Mouse (Mus musculus) neural tube, embryonic 13.5 days (tissue): ENCODE results near the gene Gm9507. TPM values are rescaled to one million over a fixed set of nuclear protein-coding genes. Genes with fewer than 3 reads are reported as not detected.
A peak's percentile ranks its signal among the peaks of the same experiment; 100 is the strongest.
"Not testable (repeated sequence)": the region's sequence is repeated elsewhere in the genome, so short reads cannot be mapped to it uniquely, and the experiment has no call there.

Experiments
- ATAC-seq: fragments of 200-750 bp; cut with Nextera tagmentation; 2 replicates; pipeline ENCODE4 v1.8.0; 2017; ENCODE audit warnings: low read depth, mild to moderate bottlenecking, moderate TSS enrichment, moderate library complexity
- H3K27ac ChIP-seq: fragments of 300-500 bp; sonication (generic); replicated peaks from 2 replicates; pipeline ENCODE4 v1.5.1; 2015; ENCODE audit warnings: moderate library complexity, mild to moderate bottlenecking, inconsistent platforms
- H3K27me3 ChIP-seq: fragments of 300-500 bp; sonication (generic); 2 replicates; pipeline ENCODE4 v1.6.1; 2015; ENCODE audit warnings: mild to moderate bottlenecking, inconsistent platforms
- H3K36me3 ChIP-seq: fragments of 300-500 bp; sonication (generic); 2 replicates; pipeline ENCODE4 v1.6.1; 2015; ENCODE audit warnings: mild to moderate bottlenecking, inconsistent platforms
- H3K4me1 ChIP-seq: fragments of 300-500 bp; sonication (generic); replicated peaks from 2 replicates; pipeline ENCODE4 v1.6.1; 2015; ENCODE audit warnings: inconsistent platforms
- H3K4me2 ChIP-seq: fragments of 300-500 bp; sonication (generic); 2 replicates; pipeline ENCODE4 v1.6.1; 2015; ENCODE audit warnings: inconsistent platforms, mild to moderate bottlenecking, moderate library complexity
- H3K4me3 ChIP-seq: fragments of 300-500 bp; sonication (generic); 2 replicates; pipeline ENCODE4 v1.5.1; 2015; ENCODE audit warnings: mild to moderate bottlenecking, inconsistent platforms
- H3K9ac ChIP-seq: fragments of 300-500 bp; sonication (generic); 2 replicates; pipeline ENCODE4 v1.6.1; 2015; ENCODE audit warnings: moderate library complexity, mild to moderate bottlenecking, inconsistent platforms
- H3K9me3 ChIP-seq: fragments of 300-500 bp; sonication (generic); 2 replicates; pipeline ENCODE4 v1.6.1; 2016; ENCODE audit warnings: inconsistent platforms
- WGBS: fragments of 180-500 bp; shearing (Covaris S2); methylation state at CpG from one replicate; pipeline ENCODE4 v1.1.7; 2015; 5-methylcytosine and 5-hydroxymethylcytosine counted together
- polyA plus RNA-seq: library from polyadenylated mRNA; unstranded; fragments of >200 nt; fragmentation: Nextera tagmentation; extraction: Ambion mirVana; gene quantifications from 2 replicates; pipeline ENCODE4 v1.2.1, GENCODE M21; 2015

Gene Gm9507
- polyA plus RNA-seq, 1 experiment from 2014 or later, result not detected

GRCm38 (mm10) chr10:77798921-77799508 lies 12.6 kb downstream of the Gm9507 start, which contains the start of gene Gm19668:
Gene Gm19668, minus strand, starts transcription at chr10:77799133.
- H3K9ac ChIP-seq, result no peak within 1 kb of the TSS
- peak within 1 kb of the TSS; percentile 49; the same call in 1 of the 2 replicates for H3K27ac ChIP-seq
- H3K4me1 ChIP-seq, result peaks cover 8% of the 10 kb centered on the region; the same call in 1 of the 2 replicates
- 28% methylated on average over 8 of the region's 8 CpGs for WGBS
- no peaks in the 10 kb centered on the region for H3K27me3 ChIP-seq
- no peaks in the 10 kb centered on the region for H3K9me3 ChIP-seq
- no peaks in the 10 kb centered on the region for H3K36me3 ChIP-seq
- no peak within 1 kb of the TSS for H3K4me2 ChIP-seq
- no peak within 1 kb of the TSS for H3K4me3 ChIP-seq
- no peak for ATAC-seq

- H3K27me3 ChIP-seq, H3K9me3 ChIP-seq, H3K9ac ChIP-seq, H3K4me3 ChIP-seq, H3K4me1 ChIP-seq, H3K36me3 ChIP-seq, H3K4me2 ChIP-seq: not testable (repeated sequence)
- 35% methylated on average over 3 of the region's 3 CpGs for WGBS
- 0 out of 2 replicates have a peak, but pooled peaks have one; percentile 27 for ATAC-seq
- H3K27ac ChIP-seq, result peak overlapping the region; percentile 49; the same call in 1 of the 2 replicates
Measured at GRCm38 (mm10) chr10:77798164-77798920, 13.3 kb downstream of the Gm9507 start.

- Histone ChIP-seq H3K9me3 (no peaks in the 10 kb centered on the region), H3K4me1 (peaks cover 8% of the 10 kb centered on the region; the same call in 1 of the 2 replicates), H3K4me3 (no peak overlapping the region), H3K9ac (no peak overlapping the region; the same call in 1 of the 2 replicates), H3K36me3 (no peaks in the 10 kb centered on the region), H3K27me3 (no peaks in the 10 kb centered on the region), H3K4me2 (no peak overlapping the region), H3K27ac (peak overlapping the region; percentile 49; the same call in 1 of the 2 replicates)
- WGBS, result 16% methylated on average over 3 of the region's 3 CpGs
- ATAC-seq, result no peak
Measured at GRCm38 (mm10) chr10:77797677-77798076, 14.0 kb downstream of the Gm9507 start.

DNA sequence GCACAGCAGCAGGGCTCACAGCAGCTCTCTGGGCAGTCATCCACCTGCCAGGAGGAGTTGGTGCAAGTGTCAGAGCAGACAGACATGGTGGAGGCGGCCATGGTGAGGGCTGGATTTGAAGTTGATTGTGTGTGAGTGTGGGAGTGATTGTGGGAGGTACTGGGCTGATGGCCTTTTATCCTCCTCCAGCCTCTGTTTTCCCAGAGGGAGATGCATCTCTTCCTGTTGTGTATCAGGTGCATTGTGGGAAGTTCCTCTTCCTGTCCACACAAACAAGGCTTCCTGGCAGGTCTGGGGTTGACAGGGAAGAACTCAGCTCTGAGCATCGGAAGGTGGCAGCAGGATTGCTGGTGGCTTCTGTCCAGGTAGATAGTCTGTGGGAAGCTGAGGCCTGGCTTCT lies 16.7 kb downstream of the Gm9507 start, which contains the start of gene Gm9639:
TSS of gene Gm9639 (minus strand) at position 101 of the 400 bp plus-strand sequence.
- Histone ChIP-seq H3K27ac (no peak within 1 kb of the TSS), H3K9ac (no peak within 1 kb of the TSS), H3K9me3 (no peaks in the 10 kb centered on the region), H3K36me3 (no peaks in the 10 kb centered on the region), H3K4me1 (peaks cover 8% of the 10 kb centered on the region; the same call in 1 of the 2 replicates), H3K4me3 (no peak within 1 kb of the TSS), H3K27me3 (no peaks in the 10 kb centered on the region), H3K4me2 (no peak within 1 kb of the TSS)
- WGBS, result 60% methylated on average over 2 of the region's 2 CpGs
- ATAC-seq, result no peak

DNA sequence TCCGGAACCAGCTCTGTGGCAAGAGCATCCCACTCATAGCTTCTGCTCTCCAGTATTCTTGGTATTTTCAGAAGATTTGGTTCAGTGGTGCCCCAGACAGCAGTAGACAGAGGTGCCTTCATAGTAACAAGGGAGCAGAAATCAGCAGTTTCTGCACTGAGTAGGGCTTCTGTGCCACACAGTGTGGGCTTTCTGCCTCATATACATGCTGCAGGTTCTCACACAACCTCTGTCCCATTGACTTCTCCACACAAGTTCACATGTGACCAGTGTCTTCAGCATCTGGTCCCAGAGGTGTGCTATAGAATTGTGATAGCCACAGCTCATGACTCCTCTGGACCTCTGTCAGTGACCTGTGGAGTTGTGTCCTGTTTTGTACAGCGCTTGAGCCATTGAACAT lies 23.0 kb downstream of the Gm9507 start:
- Histone ChIP-seq H3K9ac (no peak overlapping the region), H3K36me3 (no peaks in the 10 kb centered on the region), H3K9me3 (no peaks in the 10 kb centered on the region), H3K27me3 (no peaks in the 10 kb centered on the region), H3K4me1 (no peaks in the 10 kb centered on the region), H3K4me3 (no peak overlapping the region), H3K4me2 (no peak overlapping the region), H3K27ac (no peak overlapping the region)
- 84% methylated on average over 2 of the region's 2 CpGs for WGBS
- no peak for ATAC-seq

DNA sequence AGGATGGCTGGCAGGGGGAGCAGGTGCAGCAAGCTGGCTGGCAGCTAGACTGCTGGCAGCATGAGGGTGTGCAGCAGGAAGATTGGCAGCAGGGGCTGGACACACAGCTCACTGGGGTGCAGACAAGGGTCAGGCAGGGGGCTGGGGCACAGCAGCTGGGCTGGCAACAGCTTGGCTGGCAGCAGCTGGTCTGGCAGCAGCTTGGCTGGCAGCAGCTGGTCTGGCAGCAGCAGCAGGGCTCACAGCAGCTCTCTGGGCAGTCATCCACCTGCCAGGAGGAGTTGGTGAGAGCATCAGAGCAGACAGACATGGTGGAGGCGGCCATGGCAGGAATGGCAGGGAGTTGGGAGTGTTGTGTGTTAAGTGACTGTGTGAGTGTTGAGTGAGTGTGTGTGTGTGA lies 23.8 kb downstream of the Gm9507 start, which contains the start of gene Gm7137:
TSS of gene Gm7137 (minus strand) at position 325 of the 400 bp plus-strand sequence.
- H3K9ac ChIP-seq, H3K4me3 ChIP-seq, H3K4me2 ChIP-seq, ATAC-seq, H3K27ac ChIP-seq, H3K4me1 ChIP-seq, H3K27me3 ChIP-seq, H3K9me3 ChIP-seq, H3K36me3 ChIP-seq: not testable (repeated sequence)
- 40% methylated on average over 1 of the region's 1 CpGs for WGBS

- not testable (repeated sequence) for H3K9me3 ChIP-seq, H3K27me3 ChIP-seq, H3K36me3 ChIP-seq, H3K4me2 ChIP-seq, H3K27ac ChIP-seq, ATAC-seq, H3K9ac ChIP-seq, H3K4me1 ChIP-seq, H3K4me3 ChIP-seq
- 100% methylated on average over 3 of the region's 3 CpGs for WGBS
Measured at GRCm38 (mm10) chr10:77783396-77783795, 28.2 kb downstream of the Gm9507 start.

DNA sequence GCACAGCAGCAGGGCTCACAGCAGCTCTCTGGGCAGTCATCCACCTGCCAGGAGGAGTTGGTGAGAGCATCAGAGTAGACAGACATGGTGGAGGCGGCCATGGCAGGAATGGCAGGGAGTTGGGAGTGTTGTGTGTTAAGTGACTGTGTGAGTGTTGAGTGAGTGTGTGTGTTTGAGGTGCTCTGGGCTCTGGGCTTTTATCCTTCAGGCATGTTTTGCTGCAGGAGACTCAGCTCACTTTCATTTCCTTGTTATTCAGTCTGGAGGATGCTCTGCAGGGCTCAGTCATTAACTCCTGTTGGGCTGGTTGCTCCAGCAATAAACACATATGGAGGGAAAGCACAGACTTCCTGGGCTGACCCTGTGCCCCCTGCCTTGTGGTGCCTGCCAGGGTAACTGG lies 29.2 kb downstream of the Gm9507 start, which contains the start of gene Gm3250:
TSS of gene Gm3250 (minus strand) at position 101 of the 400 bp plus-strand sequence.
- H3K36me3 ChIP-seq, H3K4me1 ChIP-seq, H3K27me3 ChIP-seq, H3K27ac ChIP-seq, H3K9ac ChIP-seq, H3K4me3 ChIP-seq, ATAC-seq, H3K4me2 ChIP-seq, H3K9me3 ChIP-seq: not testable (repeated sequence)
- 86% methylated on average over 1 of the region's 1 CpGs for WGBS

- H3K4me3 ChIP-seq, ATAC-seq, H3K36me3 ChIP-seq, H3K4me1 ChIP-seq, H3K27ac ChIP-seq, H3K9me3 ChIP-seq, H3K4me2 ChIP-seq, H3K9ac ChIP-seq, H3K27me3 ChIP-seq: not testable (repeated sequence)
- 56% methylated on average over 1 of the region's 1 CpGs for WGBS
Measured at GRCm38 (mm10) chr10:77776844-77777243, 34.8 kb downstream of the Gm9507 start, which contains the start of gene Gm7138. Gene Gm7138, minus strand, starts transcription at chr10:77776944.

DNA sequence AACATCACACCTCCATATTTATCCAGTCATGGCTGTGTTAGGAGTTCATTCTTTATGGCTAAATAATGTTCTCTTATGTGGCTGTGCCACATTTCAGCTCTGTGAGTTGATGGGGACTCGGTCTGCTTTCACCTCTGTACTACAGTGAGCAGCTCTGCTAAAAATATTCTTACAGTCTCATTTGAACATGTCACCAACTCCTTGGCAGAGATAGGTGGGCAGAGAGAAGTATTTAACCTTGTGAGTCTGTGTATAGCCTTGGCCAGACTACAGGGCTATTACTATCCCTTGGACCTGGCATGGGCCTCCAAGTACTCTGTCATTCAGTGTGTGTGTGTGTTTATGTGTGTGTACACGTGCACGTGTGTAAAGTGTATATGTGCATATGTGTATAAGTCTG lies 39.5 kb downstream of the Gm9507 start:
- H3K4me2 ChIP-seq, H3K4me3 ChIP-seq, H3K27me3 ChIP-seq, H3K4me1 ChIP-seq, H3K9me3 ChIP-seq, H3K9ac ChIP-seq, H3K27ac ChIP-seq, ATAC-seq, H3K36me3 ChIP-seq: not testable (repeated sequence)
- WGBS, result 100% methylated on average over 1 of the region's 3 CpGs

DNA sequence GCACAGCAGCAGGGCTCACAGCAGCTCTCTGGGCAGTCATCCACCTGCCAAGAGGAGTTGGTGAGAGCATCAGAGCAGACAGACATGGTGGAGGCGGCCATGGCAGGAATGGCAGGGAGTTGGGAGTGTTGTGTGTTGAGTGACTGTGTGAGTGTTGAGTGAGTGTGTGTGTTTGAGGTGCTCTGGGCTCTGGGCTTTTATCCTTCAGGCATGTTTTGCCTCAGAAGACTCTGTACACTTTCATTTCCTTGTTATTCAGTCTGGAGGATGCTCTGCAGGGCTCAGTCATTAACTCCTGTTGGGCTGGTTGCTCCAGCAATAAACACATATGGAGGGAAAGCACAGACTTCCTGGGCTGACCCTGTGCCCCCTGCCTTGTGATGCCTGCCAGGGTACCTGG lies 40.4 kb downstream of the Gm9507 start, which contains the start of gene Gm3238:
TSS of gene Gm3238 (minus strand) at position 101 of the 400 bp plus-strand sequence.
- not testable (repeated sequence) for H3K36me3 ChIP-seq, ATAC-seq, H3K4me2 ChIP-seq, H3K4me3 ChIP-seq, H3K27ac ChIP-seq, H3K9me3 ChIP-seq, H3K27me3 ChIP-seq, H3K9ac ChIP-seq, H3K4me1 ChIP-seq
- 71% methylated on average over 1 of the region's 1 CpGs for WGBS

DNA sequence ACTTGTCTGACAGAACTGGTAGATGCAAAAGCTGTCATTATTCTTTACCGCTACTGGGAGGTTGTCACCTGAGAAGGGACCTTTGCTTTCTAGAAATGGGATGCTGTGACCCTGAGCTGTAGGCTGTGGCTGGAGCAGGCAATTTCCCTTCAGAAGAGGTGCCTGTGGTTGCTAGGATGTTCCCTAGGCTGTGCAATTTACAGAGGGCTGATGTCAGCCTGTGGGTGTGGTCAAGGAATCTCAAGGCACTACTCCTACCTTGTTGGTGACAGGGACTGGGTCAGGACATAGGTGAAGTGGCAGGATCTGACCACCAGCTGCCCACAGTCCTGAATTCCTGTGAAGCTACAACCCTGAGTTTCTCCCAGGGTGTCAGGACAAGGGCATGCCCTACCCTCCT lies 41.9 kb downstream of the Gm9507 start:
- ATAC-seq, result no peak
- no peaks in the 10 kb centered on the region for H3K9me3 ChIP-seq
- H3K27ac ChIP-seq, result no peak overlapping the region
- 94% methylated on average over 1 of the region's 1 CpGs for WGBS
- no peak overlapping the region for H3K9ac ChIP-seq
- no peaks in the 10 kb centered on the region for H3K4me1 ChIP-seq
- H3K4me2 ChIP-seq, result no peak overlapping the region
- no peaks in the 10 kb centered on the region for H3K36me3 ChIP-seq
- H3K4me3 ChIP-seq, result no peak overlapping the region
- no peaks in the 10 kb centered on the region for H3K27me3 ChIP-seq
